Mouse (Mus musculus) liver, adult 2 months (tissue): ENCODE data around the gene Dok4. TPM values are rescaled to one million over a fixed set of nuclear protein-coding genes. Genes with fewer than 3 reads are reported as not detected.
A peak's percentile ranks its signal among the peaks of the same experiment; 100 is the strongest.

Experiments
- DNase-seq: peaks from one replicate; pipeline ENCODE4 v3.0.0-alpha.2; 2011; ENCODE audit warnings: low read depth, low spot score; ENCODE audit errors: extremely low read depth
- H3K27ac ChIP-seq: fragments of 200-500 bp; replicated peaks from 2 replicates; pipeline ENCODE4 v1.5.1; 2012; ENCODE audit warnings: low read depth, mild to moderate bottlenecking, control low read depth, inconsistent platforms, low read length; ENCODE audit not compliant: insufficient read depth
- H3K27me3 ChIP-seq: fragments of 200-500 bp; 2 replicates; pipeline ENCODE4 v1.6.1; 2012; ENCODE audit warnings: mild to moderate bottlenecking, moderate library complexity, low read length, inconsistent platforms; ENCODE audit not compliant: control insufficient read depth, insufficient read depth
- H3K36me3 ChIP-seq: fragments of 200-500 bp; 2 replicates; pipeline ENCODE4 v1.6.1; 2012; ENCODE audit warnings: low read length, inconsistent platforms; ENCODE audit not compliant: control insufficient read depth, insufficient read depth
- H3K4me1 ChIP-seq: fragments of 200-500 bp; 2 replicates; pipeline ENCODE4 v1.6.1; 2011; ENCODE audit warnings: low read length; ENCODE audit not compliant: control insufficient read depth, insufficient read depth
- H3K4me3 ChIP-seq: fragments of 200-500 bp; 2 replicates; pipeline ENCODE4 v1.5.1; 2011; ENCODE audit warnings: low read depth, mild to moderate bottlenecking, control low read depth, low read length, moderate library complexity; ENCODE audit not compliant: insufficient read depth
- H3K79me2 ChIP-seq: fragments of 200-500 bp; 2 replicates; pipeline ENCODE4 v1.6.1; 2012; ENCODE audit warnings: inconsistent platforms, mild to moderate bottlenecking, low read length, moderate library complexity; ENCODE audit not compliant: control insufficient read depth, insufficient read depth
- H3K9ac ChIP-seq: fragments of 200-500 bp; 2 replicates; pipeline ENCODE4 v1.6.1; 2012; ENCODE audit warnings: low read depth, mild to moderate bottlenecking, control low read depth, inconsistent platforms, low read length
- CTCF ChIP-seq: fragments of 200-500 bp; IDR thresholded peaks from 2 replicates; pipeline ENCODE4 v1.5.1; 2011; ENCODE audit warnings: low read depth, low read length, control low read depth
- POLR2A ChIP-seq: fragments of 200-500 bp; IDR thresholded peaks from 2 replicates; pipeline ENCODE4 v1.6.1; 2011; ENCODE audit warnings: low read length, control low read depth; ENCODE audit not compliant: insufficient read depth; ENCODE audit errors: extremely low read depth
- WGBS: fragments of 180-500 bp; shearing (Covaris S2); methylation state at CpG from one replicate; pipeline ENCODE4 v1.1.7; 2018; 5-methylcytosine and 5-hydroxymethylcytosine counted together
- polyA plus RNA-seq: library from polyadenylated mRNA; depleted of rRNA; stranded (reverse); fragments of >200 nt; gene quantifications from 2 replicates; pipeline ENCODE4 v1.2.3, GENCODE M21; 2012; rRNA removed
- total RNA-seq: library from RNA; depleted of rRNA; stranded (reverse); fragments of >200 nt; gene quantifications from 2 replicates; pipeline ENCODE4 v1.2.3, GENCODE M21; 2014; rRNA removed

Dok4 gene
- total and polyA plus RNA-seq, 2 experiments: 0.83 to 1.5 TPM

- DNase-seq: peak; percentile 91
- Histone ChIP-seq H3K36me3 (peaks cover 18% of the 10 kb centered on the region), H3K9ac (no peak overlapping the region), H3K27me3 (no peaks in the 10 kb centered on the region), H3K4me1 (peaks cover 4% of the 10 kb centered on the region; the same call in 1 of the 2 replicates), H3K27ac (peak overlapping the region; percentile 59), H3K79me2 (no peaks in the 10 kb centered on the region), H3K4me3 (no peak overlapping the region)
- WGBS: 21% methylated on average over 6 of the region's 6 CpGs
- TF ChIP-seq CTCF (no peak), POLR2A (no peak)
Measured at GRCm38 (mm10) chr8:94819671-94820179, 56.4 kb downstream of the Dok4 start.

- Histone ChIP-seq H3K4me1 (peaks cover 4% of the 10 kb centered on the region; the same call in 1 of the 2 replicates), H3K27ac (no peak overlapping the region), H3K36me3 (peaks cover 10% of the 10 kb centered on the region), H3K9ac (no peak overlapping the region), H3K79me2 (no peaks in the 10 kb centered on the region), H3K4me3 (no peak overlapping the region), H3K27me3 (no peaks in the 10 kb centered on the region)
- no peak for TF ChIP-seq POLR2A
- no peak for TF ChIP-seq CTCF
- DNase-seq: no peak
- 91% methylated on average over 11 of the region's 11 CpGs for WGBS
Measured at GRCm38 (mm10) chr8:94817933-94818332, 58.2 kb downstream of the Dok4 start.

DNA sequence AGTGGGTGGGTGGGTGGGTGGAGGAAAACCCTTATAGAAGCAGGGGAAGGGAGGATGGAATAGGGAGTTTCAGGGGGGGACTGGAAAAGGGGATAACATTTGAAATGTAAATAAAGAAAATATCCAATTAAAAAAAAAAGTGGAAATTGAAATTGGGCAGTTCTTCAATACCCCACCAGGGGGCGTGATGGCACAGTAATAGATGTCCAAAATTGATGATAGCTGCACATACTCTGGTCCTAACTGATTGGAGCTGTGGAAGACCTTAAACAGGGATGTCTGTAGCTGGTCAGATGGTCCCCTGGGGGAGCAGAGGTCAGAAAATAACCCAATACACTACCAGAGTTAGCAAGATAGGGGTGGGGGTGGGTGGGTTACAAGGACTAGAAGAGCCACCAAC, 61.6 kb downstream of the Dok4 start:
- WGBS: 0% methylated on average over 1 of the region's 1 CpGs
- H3K9ac ChIP-seq: no peak overlapping the region
- H3K27ac ChIP-seq: no peak overlapping the region
- H3K4me3 ChIP-seq: no peak overlapping the region
- H3K79me2 ChIP-seq: no peaks in the 10 kb centered on the region
- peak; percentile 38; the same call in 1 of the 2 replicates for TF ChIP-seq CTCF
- no peak for TF ChIP-seq POLR2A
- no peaks in the 10 kb centered on the region for H3K27me3 ChIP-seq
- no peaks in the 10 kb centered on the region for H3K36me3 ChIP-seq
- H3K4me1 ChIP-seq: no peaks in the 10 kb centered on the region
- peak; percentile 27 for DNase-seq

Other genes with a start within 250 kb of the Dok4 start
- gene Arl2bp, start 209.7 kb downstream of the Dok4 start, total RNA-seq: 4.2 and 4.8 TPM in 2 replicates
- gene Arl2bp, start 209.7 kb downstream of the Dok4 start, polyA plus RNA-seq: 5.9 and 7.7 TPM in 2 replicates
- gene Pllp, start 180.1 kb downstream of the Dok4 start, total RNA-seq: 8.1 and 8.6 TPM in 2 replicates
- gene Pllp, start 180.1 kb downstream of the Dok4 start, polyA plus RNA-seq: 41.8 and 44.1 TPM in 2 replicates
- 0.28 and 4.4 TPM in 2 replicates for gene Ccl22, start 130.7 kb downstream of the Dok4 start, total RNA-seq
- 0.24 and 0.32 TPM in 2 replicates for gene Ccl22, start 130.7 kb downstream of the Dok4 start, polyA plus RNA-seq
- 0.55 and 1.0 TPM in 2 replicates for gene Cx3cl1, start 104.3 kb downstream of the Dok4 start, total RNA-seq
- 0.82 and 1.1 TPM in 2 replicates for gene Cx3cl1, start 104.3 kb downstream of the Dok4 start, polyA plus RNA-seq
- gene Ccl17, start 65.9 kb downstream of the Dok4 start, total RNA-seq: not detected in 2 replicates
- gene Ccl17, start 65.9 kb downstream of the Dok4 start, polyA plus RNA-seq: 0.21 and 0.22 TPM in 2 replicates
- 148 and 183 TPM in 2 replicates for gene Coq9, start 38.0 kb downstream of the Dok4 start, total RNA-seq
- 280 and 359 TPM in 2 replicates for gene Coq9, start 38.0 kb downstream of the Dok4 start, polyA plus RNA-seq
- 9.5 and 11.9 TPM in 2 replicates for gene Ciapin1, start 38.0 kb downstream of the Dok4 start, total RNA-seq
- 48.9 and 57.3 TPM in 2 replicates for gene Ciapin1, start 38.0 kb downstream of the Dok4 start, polyA plus RNA-seq
- gene Polr2c, start 18.9 kb downstream of the Dok4 start, total RNA-seq: 27.4 and 31.7 TPM in 2 replicates
- gene Polr2c, start 18.9 kb downstream of the Dok4 start, polyA plus RNA-seq: 44.1 and 47.3 TPM in 2 replicates
- 0.46 and 0.94 TPM in 2 replicates for gene Ccdc102a, start 41.8 kb upstream of the Dok4 start, total RNA-seq
- 0.90 and 1.2 TPM in 2 replicates for gene Ccdc102a, start 41.8 kb upstream of the Dok4 start, polyA plus RNA-seq
- gene Adgrg5, start 47.4 kb upstream of the Dok4 start, total RNA-seq: 0.18 and 0.27 TPM in 2 replicates
- 0.58 and 0.77 TPM in 2 replicates for gene Adgrg5, start 47.4 kb upstream of the Dok4 start, polyA plus RNA-seq
- 0.55 and 2.3 TPM in 2 replicates for gene Adgrg1, start 98.4 kb upstream of the Dok4 start, total RNA-seq
- 3.0 and 4.2 TPM in 2 replicates for gene Adgrg1, start 98.4 kb upstream of the Dok4 start, polyA plus RNA-seq
- gene Adgrg3, start 141.4 kb upstream of the Dok4 start, total RNA-seq: 3.0 and 5.0 TPM in 2 replicates
- gene Adgrg3, start 141.4 kb upstream of the Dok4 start, polyA plus RNA-seq: 4.4 and 8.5 TPM in 2 replicates
- not detected in 2 replicates for gene Drc7, start 178.8 kb upstream of the Dok4 start, total RNA-seq
- not detected in 2 replicates for gene Drc7, start 178.8 kb upstream of the Dok4 start, polyA plus RNA-seq
- gene Katnb1, start 204.9 kb upstream of the Dok4 start, total RNA-seq: 1.2 and 1.3 TPM in 2 replicates
- gene Katnb1, start 204.9 kb upstream of the Dok4 start, polyA plus RNA-seq: 2.5 and 3.2 TPM in 2 replicates